Mouse (Mus musculus): ENCODE measurements around the gene Dscam.

Dscam gene

DNA sequence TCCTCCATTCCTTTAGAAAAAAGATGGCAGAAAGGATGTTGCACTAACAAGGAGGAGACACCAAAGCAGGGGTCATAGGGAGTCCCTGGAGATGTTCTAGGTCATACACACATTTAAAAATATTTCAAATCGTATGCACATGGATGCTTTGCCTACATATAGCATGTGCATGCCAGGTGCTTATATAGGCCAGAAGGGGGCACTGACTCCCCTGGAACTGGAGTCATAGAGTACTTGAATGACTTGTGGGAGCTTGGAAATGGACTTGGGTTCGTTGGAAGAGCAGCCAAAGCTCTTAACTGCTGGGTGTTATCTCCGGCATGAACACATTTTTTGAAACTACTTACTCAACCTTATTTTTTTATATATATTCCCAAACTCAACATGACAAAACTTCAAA is 448.4 kb downstream of the Dscam start:
- DNase-seq (ENCODE audit: low spot score) = no peak

GRCm38 (mm10) chr16:96721241-96721640 is 449.3 kb downstream of the Dscam start:
- DNase-seq (ENCODE audit: low spot score) = no peak

GRCm38 (mm10) chr16:96720666-96721065 is 449.9 kb downstream of the Dscam start:
- DNase-seq (ENCODE audit: low spot score) = no peak

GRCm38 (mm10) chr16:96718221-96718620 is 452.3 kb downstream of the Dscam start:
- DNase-seq (ENCODE audit: low spot score) = no peak

GRCm38 (mm10) chr16:96716633-96717032 is 453.9 kb downstream of the Dscam start:
- no peak for DNase-seq (ENCODE audit: low spot score)

DNA sequence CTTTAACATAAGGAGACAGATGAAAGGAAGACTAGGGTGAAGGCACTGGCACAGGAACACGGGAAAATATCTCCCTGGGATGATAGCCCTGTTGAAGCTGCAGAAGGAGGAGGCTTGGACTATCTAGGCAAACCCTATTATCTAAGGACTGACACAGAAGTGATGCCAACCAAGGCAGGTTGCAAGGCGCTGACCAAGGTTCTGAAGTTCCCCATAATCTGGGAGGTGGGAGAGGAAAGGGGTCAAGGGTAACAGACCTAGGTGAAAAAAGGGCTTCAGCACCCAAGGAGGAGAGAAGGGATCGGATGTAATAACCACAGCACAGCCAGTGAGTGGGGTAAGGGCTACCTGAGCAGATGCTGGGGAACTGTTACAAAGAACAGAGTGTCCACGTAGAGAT is 458.6 kb downstream of the Dscam start:
- no peak for DNase-seq (ENCODE audit: low spot score)

DNA sequence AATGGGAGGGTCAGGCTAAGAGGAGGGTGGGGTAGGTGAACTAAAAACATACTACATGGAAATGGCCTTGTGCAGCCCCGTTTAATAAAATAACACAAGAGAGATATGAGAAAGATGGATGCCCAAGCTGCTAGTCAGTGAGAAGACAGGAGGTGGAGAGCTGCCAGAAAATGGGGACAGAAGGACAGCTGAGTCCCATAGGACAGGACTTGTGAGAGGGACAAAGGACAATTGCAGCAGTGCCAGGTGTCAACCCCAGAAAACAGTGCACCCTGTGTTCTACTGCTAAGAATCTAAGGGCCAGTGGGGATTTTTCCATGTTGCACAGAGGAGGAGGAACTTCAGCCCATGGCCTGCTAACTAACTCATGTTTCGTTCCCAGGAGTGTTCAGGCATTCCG is 470.0 kb downstream of the Dscam start:
- no peak for DNase-seq (ENCODE audit: low spot score)

DNA sequence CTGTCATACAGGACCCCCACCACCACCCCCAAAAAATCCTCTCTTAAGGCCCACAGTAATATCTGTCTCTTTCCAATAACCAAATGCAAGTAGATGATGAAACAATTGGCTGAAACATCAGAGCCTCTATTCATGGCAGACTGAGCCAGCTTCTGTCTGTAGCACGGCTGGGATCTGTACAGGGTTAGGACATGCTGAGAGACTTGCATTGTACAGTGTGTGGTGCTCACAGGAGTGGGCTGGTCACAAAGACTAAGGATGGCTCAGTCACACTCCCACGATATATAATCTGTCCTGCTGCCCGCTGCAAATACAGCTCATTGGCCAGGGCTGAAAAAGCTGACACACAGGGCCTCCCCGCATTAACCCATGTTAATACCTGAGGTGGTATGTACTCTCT is 474.7 kb downstream of the Dscam start:
- DNase-seq (ENCODE audit: low spot score) = no peak

GRCm38 (mm10) chr16:96691576-96691975 is 479.0 kb downstream of the Dscam start:
- no peak for DNase-seq (ENCODE audit: low spot score)

GRCm38 (mm10) chr16:96690052-96690451 is 480.5 kb downstream of the Dscam start:
- no peak for DNase-seq (ENCODE audit: low spot score)

DNA sequence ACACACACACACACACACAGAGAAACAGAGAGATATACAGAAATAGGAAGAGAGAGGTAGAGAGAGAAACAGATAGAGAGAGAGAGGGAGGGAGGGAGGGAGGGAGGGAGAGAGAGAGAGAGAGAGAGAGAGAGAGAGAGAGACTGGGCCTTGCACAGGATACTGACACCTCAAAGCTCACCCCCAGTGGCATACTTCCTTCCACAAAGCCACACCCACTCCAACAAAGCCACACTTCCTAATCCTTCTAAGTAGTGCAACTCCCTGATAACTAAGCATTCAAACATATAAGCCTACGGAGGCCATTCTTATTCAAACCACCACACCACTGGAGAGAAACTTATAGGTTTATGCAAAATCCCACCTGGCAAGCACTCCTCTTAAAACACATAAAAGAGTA is 481.1 kb downstream of the Dscam start:
- DNase-seq (ENCODE audit: low spot score) = no peak

DNA sequence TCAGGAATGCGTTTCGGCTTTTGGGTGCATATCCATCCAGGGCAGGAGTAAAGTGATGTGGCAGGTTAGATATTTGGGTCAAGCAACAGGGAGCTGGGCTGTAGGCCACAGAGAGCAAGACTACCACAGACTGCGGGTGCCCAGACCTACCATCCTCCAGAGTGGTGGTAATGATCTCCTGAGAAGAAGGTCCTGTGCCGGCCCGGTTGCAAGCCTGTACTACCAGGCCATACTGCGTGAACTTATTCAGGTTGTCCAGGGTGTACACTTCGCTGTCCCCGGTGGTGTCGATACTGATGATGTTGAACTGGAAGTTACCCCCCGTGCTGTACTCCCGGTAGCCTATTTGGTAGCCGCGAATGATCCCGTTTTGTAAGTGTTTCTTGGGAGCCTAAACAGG is 485.5 kb downstream of the Dscam start:
- no peak for DNase-seq (ENCODE audit: low spot score)

- DNase-seq (ENCODE audit: low spot score) = peak; percentile 23
Measured at GRCm38 (mm10) chr16:96684581-96684980, 486.0 kb downstream of the Dscam start.

DNA sequence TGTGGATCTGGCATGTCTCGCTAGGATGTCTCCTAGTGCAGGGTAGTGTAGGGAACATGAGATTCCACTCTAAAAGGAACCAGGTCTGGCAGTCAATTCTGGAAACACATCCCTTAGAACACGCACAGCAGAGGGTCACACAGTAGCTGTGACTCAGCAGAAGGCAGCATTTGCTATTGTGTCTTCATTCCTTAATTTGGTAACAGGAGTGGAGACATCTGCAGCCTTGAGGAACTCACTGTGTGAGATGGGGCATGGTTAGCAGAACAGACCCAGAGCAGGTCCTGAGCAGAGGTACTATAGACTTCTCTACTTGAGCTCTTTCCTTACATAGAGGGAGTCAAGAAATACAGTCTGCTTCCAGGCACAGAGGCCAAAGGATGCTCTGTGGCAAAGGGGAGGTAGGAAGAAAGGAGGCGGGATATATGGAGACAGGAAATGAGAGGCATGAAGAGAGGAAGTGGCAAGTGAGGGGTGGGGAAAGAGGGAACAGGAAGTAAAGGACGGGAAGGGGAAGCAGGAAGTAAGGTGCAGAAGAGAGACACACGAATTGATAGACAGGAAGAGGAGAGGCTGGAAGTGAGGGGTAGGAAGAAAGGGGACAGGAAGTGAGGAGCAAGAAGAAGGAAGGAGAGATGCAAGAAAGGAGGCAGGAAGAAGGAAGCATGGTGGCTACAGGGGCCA is 488.1 kb downstream of the Dscam start:
- DNase-seq (ENCODE audit: low spot score) = no peak

DNA sequence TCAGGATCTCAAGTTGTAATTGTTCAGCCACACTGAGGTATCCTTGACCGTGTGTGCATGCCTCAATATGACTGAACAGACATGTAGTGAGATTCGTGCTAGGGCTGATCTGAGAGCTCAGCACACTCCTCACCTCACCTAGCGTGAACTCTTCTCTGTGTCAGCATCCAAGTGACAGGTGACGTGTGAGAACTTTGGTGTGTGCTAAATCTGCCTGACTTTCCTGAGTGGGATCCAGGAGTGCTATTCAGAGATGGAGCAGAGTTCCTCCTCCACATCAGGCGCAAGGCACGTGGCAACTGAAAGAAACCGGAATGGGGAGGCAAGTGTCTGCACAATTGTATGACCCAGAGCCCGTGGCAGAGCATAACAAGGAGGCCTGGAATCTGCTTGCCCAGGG is 490.6 kb downstream of the Dscam start:
- no peak for DNase-seq (ENCODE audit: low spot score)

DNA sequence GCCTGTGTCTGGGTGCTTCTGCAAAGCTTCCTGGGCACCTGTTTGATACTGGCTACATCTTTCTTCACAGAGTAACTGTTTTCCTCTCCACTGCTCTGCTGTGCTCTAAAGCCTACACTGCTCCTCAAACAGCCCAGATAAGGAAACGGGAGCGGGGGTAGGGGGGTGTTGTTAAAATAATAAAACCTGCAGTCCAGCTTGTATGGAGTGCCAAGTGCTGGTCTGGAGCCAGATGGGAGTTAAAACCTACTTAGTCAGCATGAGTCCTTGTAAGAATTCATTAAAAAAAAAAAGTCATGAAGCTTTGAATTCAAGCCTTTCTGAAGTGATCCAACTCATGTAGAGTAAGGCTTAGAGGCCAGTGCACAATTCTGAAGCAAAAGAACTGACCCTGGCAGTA is 493.1 kb downstream of the Dscam start:
- no peak for DNase-seq (ENCODE audit: low spot score)

DNA sequence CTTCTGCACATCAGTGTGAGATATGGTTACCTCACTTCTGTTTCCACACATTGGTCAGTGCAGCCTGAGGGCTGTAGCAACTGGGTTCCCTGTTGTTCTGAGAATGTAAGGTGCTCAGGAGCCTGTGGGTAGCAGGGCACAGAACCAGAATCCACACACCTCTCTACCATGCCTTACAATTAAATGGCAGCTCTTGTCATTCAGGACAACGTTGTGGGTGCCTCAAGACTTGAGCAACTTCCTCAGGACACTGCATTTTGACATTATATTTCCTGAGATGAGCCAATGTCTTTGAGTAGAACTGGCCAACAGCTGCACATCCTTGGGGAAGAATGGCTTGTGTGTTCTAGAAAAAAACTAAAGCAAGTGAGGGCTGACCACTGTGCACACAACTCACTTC is 493.9 kb downstream of the Dscam start:
- DNase-seq (ENCODE audit: low spot score) = no peak

- no peak for DNase-seq (ENCODE audit: low spot score)
Measured at GRCm38 (mm10) chr16:96673191-96673847, 497.2 kb downstream of the Dscam start.

GRCm38 (mm10) chr16:96671603-96672374 is 498.8 kb downstream of the Dscam start:
- DNase-seq (ENCODE audit: low spot score) = no peak

DNA sequence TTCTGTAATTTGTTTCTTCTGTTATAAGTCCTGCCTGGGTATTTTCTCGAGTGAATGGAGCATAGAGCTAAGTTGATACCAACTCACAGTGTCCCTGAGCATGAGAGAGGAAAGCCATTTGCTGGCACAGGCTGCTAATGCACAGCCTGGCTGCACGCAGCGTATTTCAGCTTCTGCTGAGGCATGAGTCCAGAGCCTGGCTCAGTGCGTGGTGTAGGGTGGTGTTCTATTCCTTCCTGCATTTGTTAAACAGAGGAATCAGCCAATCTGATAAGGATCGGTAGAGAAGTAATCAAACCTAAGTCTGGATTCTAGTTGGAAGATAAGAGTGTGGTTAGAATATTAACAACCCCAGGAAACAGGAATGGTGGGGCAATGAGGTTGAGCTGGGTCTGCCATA is 500.8 kb downstream of the Dscam start:
- peak; percentile 54 for DNase-seq (ENCODE audit: low spot score)

DNA sequence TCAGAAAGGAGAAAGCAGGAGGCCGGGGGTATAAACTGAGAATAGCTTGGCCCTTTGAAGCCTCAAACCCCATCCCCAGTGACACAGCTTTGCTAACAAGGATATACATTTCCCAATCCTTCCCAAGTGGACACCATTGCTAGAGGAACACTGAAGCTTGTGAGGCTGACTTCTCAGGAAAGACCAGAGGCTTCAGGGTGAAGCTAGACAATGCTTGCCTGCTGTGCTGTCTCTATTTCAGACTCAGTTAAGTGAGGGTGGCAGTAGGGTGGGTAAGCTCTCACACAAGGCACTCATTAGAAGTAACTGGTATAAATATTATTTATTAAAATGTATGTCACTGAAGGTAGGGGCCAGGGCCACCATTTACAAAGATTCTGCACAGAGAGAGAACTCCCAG is 502.1 kb downstream of the Dscam start:
- no peak for DNase-seq (ENCODE audit: low spot score)

GRCm38 (mm10) chr16:96661073-96661472 is 509.5 kb downstream of the Dscam start:
- DNase-seq (ENCODE audit: low spot score) = no peak

GRCm38 (mm10) chr16:96659275-96659674 is 511.3 kb downstream of the Dscam start:
- DNase-seq (ENCODE audit: low spot score) = no peak

Data from lung, postnatal 25 days (tissue).